Mouse (Mus musculus) gastrocnemius, postnatal 10 days (tissue): ENCODE data around the gene Fam83c. TPM values are rescaled to one million over a fixed set of nuclear protein-coding genes. Genes with fewer than 3 reads are reported as not detected.

ENCODE experiments used
- DNase-seq: peaks from one replicate; pipeline ENCODE4 v3.0.0; 2021; ENCODE audit warnings: mixed read lengths
- total RNA-seq, 2 experiments: library from RNA; stranded (reverse); gene quantifications; 2 replicates each; pipeline ENCODE4 v1.2.3; 2021

Gene Fam83c
- total RNA-seq, 2 experiments from 2014 or later = not detected

DNA sequence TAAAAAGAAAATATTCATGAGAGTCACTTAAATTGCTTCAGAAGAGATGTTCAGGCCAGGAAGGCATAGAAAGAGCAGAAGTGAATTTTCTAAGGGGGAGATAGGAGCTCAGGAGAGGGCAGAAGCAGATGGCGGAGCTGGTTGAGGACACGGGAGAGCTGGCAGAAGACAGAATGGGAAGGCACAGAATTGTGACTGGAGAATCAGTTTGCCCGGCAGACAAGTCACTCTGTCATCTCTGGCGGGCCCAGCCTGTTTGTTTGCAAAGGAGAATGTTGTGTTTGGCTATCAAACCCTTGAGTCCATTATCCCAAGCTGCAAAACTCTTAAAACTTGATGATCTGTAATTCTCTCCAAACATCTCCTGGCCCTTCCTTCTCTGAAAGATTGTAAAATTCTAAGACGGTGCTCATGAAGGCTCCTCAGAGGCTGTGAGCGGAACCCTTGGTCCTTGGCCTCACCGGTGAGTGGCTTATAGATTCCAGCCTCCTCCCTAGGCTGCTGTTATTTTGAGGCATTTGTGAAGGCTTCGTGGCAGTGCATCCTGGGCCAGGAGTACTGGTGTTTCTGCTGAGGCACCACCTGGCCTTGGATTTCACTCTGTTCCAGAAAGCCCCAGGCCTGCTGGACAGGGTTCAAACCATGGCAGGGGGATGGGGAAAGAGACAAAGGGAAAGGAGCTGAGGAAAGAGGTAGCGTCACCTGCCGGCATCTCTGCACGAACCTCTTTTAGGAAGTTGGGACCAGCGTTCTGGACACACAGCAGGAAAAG, 39.8 kb downstream of the Fam83c start:
- no peak for DNase-seq

DNA sequence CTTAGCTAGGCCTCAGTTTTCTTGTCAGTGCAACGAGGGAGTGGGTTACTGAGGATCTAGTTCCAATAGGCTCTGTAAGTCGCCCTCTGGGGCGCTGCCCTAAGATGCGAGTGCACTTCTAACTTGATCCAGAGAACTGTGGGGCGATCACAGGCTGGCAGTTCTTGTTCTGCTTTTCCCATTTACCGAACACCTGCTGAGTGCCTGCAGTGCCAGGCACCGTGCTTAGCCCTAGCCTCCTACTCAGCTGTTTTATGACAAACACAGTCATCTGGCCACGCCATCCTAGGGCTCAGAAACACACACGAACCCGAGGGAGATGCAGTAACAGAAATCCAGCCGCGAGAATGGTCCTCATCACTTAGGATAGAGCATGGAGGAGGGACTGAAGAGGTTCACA, 41.8 kb downstream of the Fam83c start:
- no peak for DNase-seq

DNA sequence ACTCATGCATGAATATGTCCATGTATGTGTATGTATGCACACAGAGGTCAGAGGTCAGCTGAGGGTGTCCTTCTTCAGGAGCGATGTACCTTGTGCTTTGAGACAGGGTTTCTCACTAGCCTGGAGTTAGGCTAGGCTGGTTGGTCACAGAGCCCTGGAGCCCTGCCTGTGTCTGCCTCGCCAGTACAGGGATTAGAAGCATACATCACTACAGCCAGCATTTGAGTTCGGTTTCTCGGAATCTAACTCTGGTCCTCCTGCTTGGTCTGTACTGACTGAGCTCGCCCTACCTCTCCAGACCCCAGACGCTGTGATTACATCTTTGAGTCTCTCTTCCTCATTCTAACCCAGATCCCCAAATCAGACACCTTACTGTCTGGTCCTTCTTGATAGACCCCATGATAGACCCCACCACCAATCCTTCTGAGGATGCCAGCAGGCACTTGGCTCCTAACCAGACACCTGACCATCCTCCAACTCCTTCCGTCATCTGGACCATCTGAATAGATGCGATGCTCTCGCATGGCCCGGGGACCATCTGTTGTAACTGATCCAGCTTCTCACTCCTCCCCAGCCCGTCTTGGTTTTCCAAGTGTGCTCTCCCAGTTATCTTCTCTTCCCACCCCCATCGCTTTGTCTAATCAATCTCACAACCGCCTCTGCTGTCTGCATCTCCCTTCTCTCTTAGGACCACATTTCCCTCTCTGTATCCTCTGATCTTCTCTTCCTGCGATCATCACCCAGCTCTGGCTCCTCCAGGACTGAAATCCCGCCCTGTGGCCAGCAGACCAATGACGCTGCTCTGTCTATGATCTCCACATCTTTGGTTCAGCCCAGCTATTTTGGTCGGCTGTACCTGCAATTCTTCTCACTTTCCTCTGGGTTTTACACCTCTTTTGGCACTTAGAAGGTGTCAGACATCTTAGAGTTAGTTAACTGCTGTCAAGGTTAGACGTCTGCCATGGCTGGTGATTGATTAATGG, 46.4 kb downstream of the Fam83c start:
- no peak for DNase-seq

DNA sequence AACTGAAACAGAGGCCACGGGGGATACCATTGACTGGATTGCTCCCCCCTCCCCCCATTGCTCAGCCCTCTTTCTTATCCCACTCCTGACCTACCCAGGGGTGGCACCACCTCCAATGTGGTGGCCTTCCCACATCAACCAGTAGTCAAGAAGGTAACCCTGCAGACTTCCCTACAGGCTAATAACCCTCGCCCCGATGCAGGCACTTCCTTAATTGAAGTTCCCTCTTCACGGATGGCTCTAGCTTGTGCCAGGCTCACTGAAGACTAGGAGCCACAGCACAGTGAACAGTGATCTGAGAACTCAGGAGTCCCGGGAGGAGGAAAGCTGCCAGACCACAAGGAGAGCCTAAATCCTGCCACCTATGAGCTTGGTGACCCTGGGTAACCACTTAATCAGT, 47.7 kb downstream of the Fam83c start:
- no peak for DNase-seq

DNA sequence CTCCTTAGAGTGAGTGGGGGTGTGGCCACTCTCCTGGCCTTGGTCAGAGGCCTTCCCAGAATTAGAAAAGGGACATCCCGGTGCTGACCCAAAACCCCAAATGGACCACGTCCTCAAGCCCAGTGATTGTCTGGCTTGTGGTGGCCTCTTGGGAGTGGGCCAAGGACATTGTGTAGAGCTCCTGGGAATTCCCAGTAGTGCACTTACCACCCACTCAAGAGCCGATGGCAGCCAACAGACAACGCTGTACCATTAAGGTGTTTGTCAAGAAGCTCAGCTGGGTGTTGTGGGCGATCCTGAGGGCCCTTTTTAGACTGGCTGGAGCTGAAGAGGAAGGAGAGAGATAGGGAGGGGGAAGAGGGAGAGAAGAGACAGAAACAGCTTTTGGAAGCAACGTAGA, 50.1 kb downstream of the Fam83c start:
- DNase-seq = no peak

DNA sequence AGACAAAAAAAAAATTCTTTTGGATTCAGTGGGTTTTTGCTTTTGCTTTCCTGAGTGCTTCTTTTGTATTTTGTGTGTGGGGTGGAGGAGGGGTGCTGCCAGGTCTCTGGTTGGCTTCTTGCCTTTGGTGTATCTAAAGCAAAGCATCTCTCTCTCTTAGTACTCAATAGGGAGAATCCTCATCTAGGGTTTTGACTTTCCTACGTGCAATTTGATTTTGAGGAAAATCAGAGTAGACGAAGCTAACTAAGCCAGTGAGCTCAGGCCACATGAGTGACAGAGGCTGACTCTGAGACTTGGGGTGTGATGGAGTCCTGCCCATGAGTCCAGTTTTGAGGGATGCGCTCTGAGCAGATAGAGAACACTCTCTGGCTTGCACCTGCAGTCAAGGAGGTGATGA, 55.1 kb downstream of the Fam83c start:
- DNase-seq = no peak

DNA sequence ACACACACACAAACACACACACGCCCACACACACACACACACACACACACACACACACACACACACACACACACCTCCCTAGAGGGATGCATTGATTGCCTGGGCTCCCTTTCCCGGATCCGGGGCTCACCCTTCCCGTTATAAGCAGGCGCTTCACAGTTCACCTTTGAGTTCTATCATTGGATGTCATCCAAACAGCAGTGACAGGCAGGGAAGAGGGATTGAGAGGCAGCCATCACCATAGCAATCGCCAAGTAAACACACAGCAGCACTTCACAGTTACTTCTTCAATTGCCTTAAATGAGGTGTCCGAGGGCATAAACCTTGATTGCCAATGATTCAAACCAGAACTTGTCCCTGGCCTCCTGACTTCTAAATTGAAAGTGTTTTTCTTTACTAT, 55.6 kb downstream of the Fam83c start:
- no peak for DNase-seq

DNA sequence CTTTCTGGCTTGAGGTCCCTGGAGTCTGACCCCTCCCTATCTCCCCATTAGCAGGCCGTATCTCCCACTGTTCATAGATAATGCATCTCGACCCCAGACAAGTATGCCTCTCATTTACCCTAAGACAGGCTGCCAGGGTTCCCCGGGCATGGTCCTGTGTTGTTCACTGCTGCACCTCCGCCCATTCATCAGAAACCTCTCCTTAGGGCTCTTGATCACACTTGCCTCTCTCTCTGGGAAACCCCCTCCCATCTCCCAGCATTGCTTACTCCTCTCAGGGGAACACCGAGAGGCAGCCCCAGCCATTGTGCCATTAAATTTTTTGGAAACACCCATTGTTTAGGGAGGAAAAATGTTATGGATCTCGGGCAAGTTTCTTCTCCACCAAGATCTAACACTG, 56.6 kb downstream of the Fam83c start:
- no peak for DNase-seq

DNA sequence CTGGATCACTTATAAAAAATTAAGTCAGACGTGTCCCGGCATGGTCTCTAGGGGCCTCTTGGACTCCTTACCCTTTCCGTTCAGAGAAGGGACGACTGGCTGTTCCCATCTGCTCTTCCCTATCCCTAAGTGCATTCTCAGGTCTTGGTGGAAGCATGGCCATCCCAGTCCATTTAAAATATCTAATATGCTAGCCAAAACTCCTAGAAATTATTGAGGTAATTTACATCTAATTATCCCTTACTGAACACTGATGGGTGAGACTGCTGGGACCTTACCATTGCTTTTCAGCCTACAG, 57.0 kb downstream of the Fam83c start:
- DNase-seq = no peak

Other genes starting within 250 kb of the Fam83c start
- gene Gss, start 242.0 kb downstream of the Fam83c start, total RNA-seq = 10 to 100 TPM in 1 of 2 experiments, 1 to 10 TPM in 1; 9.2 to 10.4 TPM
- gene Myh7b, start 223.6 kb downstream of the Fam83c start, total RNA-seq = 1 to 10 TPM; 1.3 to 2.3 TPM
- gene Trpc4ap, start 142.5 kb downstream of the Fam83c start, total RNA-seq = 10 to 100 TPM; 83.4 to 94.8 TPM
- 1 to 10 TPM; 7.2 to 9.0 TPM for gene Edem2, start 105.4 kb downstream of the Fam83c start, total RNA-seq
- not detected for gene Gm17581, start 99.0 kb downstream of the Fam83c start, total RNA-seq
- gene Procr, start 83.7 kb downstream of the Fam83c start, total RNA-seq = 10 to 100 TPM; 11.7 to 11.9 TPM
- under 1 TPM in 1 of 2 experiments, not detected in 1; 0.11 TPM for gene Mmp24, start 59.5 kb downstream of the Fam83c start, total RNA-seq
- gene BC029722, start 15.4 kb downstream of the Fam83c start, total RNA-seq = 10 to 100 TPM; 14.3 to 16.9 TPM
- 10 to 100 TPM; 58.0 to 63.8 TPM for gene Eif6, start 7.9 kb downstream of the Fam83c start, total RNA-seq
- gene Uqcc1, start 95.5 kb upstream of the Fam83c start, total RNA-seq = 100 to 1,000 TPM in 1 of 2 experiments, 10 to 100 TPM in 1; 92.3 to 108 TPM
- gene Gm15557, start 105.9 kb upstream of the Fam83c start, total RNA-seq = not detected
- under 1 TPM in 1 of 2 experiments, not detected in 1; 0.14 TPM for gene Gdf5, start 110.5 kb upstream of the Fam83c start, total RNA-seq
- 10 to 100 TPM in 1 of 2 experiments, 1 to 10 TPM in 1; 7.8 to 11.7 TPM for gene Cep250, start 121.6 kb upstream of the Fam83c start, total RNA-seq
- under 1 TPM; 0.49 to 0.63 TPM for gene 6430550D23Rik, start 173.1 kb upstream of the Fam83c start, total RNA-seq
- 10 to 100 TPM; 78.1 to 84.4 TPM for gene Ergic3, start 173.2 kb upstream of the Fam83c start, total RNA-seq
- gene Fer1l4, start 218.1 kb upstream of the Fam83c start, total RNA-seq = not detected
- under 1 TPM; 0.85 to 0.86 TPM for gene Spag4, start 230.3 kb upstream of the Fam83c start, total RNA-seq